Mouse (Mus musculus) bone marrow, adult 2 months (tissue): ENCODE results near the gene Immp2l.

ENCODE experiments used
- CTCF ChIP-seq: fragments of 200-500 bp; IDR thresholded peaks from 2 replicates; pipeline ENCODE4 v1.5.1; 2011; ENCODE audit warnings: low read length, control low read depth; ENCODE audit not compliant: control insufficient read depth, insufficient read depth
- POLR2A ChIP-seq: fragments of 200-500 bp; IDR thresholded peaks from 2 replicates; pipeline ENCODE4 v1.6.1; 2011; ENCODE audit warnings: low read depth, mild to moderate bottlenecking, control low read depth, low read length, borderline replicate concordance; ENCODE audit not compliant: control insufficient read depth

- TF ChIP-seq CTCF: no peak
- no peak for TF ChIP-seq POLR2A
Measured at GRCm38 (mm10) chr12:40985791-40986190, 38.1 kb upstream of the Immp2l start.
